Mouse (Mus musculus): ENCODE measurements around the gene Psmg4.

The Psmg4 gene

DNA sequence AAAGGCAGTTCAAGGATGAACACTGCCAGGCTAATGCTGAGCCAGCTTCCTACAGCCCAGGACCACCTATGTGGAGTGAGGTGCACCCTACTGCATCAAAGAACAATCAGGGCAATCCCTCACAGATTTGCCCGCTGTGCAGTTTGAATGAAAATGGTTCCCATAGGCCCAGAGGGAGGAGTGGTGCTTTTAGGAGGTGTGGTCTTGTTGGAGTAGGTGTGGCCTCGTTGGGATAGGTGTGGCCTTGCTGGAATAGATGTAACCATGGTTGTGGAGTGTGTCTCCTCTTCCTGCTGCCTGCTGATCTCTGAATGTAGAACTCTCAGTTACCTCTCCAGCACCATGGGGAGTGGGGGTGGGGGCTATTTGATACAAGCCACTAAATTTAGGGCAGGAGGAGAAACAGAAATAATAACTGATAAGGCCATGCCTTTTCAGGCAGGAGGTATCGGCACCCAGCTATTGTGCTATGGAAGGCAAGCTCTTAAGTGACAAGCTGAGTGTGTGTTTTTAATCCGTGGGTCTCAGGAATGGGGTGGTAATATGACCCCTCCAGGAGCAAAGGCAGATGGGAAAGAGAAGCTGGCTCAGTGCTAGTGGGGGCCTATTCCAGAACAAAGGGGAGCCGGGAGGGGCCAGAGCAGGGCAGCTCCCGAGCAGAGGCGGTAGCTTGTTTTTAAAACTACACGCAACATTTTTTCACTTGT is 6.5 kb upstream of the Psmg4 start:
- no peak for TF ChIP-seq GATA4 (IDR thresholded peaks at IDR 0.05; ENCODE audit: insufficient replicate concordance, low read length)

DNA sequence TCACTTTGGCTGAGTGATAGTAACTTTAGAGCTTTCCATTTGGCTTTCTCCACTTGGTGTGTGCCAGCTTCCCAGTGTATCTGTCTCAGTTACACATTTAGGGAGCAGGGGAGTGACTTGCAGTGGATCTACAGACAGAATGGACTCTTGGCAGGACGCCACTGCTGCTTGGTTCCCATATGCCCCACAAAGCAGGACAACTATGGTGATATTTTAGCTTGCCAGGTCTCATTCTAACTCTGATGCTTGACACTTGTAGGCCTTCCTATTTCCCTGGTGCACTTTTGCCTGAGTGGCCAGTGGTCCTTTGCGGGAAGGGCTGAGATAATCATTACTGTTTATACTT is 6.0 kb upstream of the Psmg4 start:
- TF ChIP-seq GATA4 (IDR thresholded peaks at IDR 0.05; ENCODE audit: insufficient replicate concordance, low read length), result no peak

DNA sequence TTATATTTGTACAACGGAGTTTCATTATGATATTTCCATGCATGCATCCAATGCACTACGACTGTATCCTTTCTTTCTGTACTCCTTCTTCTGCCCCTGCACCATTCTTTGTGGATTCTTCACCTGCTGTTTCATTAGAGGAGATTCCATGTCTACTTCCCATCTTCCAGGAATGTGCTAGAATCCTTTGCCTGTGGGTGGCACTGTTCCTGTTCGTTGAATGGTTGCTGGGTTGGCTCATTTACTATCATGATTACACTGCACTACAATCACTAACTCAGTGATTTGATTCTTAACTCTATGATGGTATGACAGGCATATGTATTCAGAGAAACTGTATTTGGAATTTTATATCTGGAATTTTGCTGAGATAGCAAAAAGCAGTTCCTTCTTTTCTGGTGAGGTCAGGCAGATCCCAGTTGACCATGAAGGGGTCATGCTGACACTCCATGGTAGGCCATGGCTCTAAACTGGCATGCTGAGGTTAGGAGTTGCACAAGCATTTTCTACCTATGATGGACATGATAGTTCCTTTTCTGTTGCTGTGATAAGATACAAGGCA is 5.1 kb upstream of the Psmg4 start:
- TF ChIP-seq GATA4 (IDR thresholded peaks at IDR 0.05; ENCODE audit: insufficient replicate concordance, low read length), result no peak

DNA sequence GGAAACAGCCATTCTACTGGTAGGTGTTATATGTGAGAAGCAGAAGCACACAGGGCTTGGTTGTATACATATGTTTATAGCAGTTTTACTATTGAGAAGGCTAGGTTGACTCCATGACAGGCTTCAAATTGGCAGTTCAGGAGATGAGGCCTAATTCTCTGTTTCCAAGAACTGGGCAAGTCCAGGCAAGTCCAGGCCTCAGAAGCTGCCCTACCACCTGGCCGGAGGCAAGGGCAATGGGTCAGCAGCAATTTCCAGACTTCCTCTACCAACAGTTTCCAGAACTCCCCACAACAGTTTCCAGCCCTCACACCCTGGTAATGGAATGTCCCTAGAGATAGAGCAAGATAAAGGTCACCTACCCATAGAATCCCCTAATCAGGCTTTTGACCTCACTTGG is 2.8 kb upstream of the Psmg4 start:
- TF ChIP-seq GATA4 (IDR thresholded peaks at IDR 0.05; ENCODE audit: insufficient replicate concordance, low read length), result no peak

DNA sequence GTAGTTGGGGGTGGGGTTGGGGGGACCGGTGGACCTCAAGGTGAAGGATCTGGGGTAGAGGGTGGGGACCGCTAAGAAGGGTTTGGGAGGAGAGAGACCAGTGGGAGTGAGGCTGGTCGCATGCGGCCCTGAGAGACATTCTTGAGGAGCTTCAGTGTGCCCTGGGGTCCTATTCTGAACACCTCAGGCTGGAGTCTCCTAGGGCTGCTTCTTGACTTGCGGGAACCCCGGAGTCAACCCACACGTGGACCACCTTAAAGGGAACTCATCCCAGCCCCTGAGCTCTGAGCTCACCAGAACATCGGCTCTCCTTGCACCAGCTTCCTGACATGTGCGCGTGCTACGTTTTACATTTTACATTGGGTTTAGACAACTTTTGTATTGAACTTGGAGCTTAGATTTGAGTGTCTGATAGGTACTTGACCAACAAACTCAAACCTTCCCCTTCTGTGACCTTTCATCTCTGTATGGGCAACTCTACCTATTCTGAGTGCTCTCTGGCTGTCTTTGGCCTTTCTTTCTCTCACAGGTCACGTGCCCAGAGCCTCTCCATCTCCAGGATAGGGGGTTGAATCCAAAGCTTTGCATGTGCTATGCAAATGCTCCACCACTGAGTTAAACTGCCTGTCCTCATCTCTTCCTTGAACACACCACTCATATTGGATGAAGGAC is 676 bp downstream of the Psmg4 start:
- TF ChIP-seq GATA4 (IDR thresholded peaks at IDR 0.05; ENCODE audit: insufficient replicate concordance, low read length), result no peak

DNA sequence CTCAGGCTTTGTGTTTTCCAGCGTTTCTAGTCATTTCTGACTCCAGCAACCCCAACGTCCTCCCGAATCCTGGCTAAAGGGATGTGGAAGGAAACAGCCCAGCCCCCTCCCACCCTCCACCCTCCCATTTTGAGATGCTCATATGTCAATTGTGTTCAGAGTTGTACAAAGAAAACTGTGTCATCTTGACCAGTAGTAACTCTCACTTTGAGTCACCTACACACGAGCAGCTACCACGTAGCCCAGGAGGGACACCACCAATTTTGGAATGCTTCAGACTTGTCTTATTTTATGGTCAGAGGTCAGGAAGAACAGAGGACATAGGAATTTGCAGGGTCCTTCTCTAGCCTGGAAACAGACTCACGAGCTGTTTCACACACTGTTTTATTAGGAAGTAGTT is 11.3 kb downstream of the Psmg4 start:
- TF ChIP-seq GATA4 (IDR thresholded peaks at IDR 0.05; ENCODE audit: insufficient replicate concordance, low read length), result no peak

DNA sequence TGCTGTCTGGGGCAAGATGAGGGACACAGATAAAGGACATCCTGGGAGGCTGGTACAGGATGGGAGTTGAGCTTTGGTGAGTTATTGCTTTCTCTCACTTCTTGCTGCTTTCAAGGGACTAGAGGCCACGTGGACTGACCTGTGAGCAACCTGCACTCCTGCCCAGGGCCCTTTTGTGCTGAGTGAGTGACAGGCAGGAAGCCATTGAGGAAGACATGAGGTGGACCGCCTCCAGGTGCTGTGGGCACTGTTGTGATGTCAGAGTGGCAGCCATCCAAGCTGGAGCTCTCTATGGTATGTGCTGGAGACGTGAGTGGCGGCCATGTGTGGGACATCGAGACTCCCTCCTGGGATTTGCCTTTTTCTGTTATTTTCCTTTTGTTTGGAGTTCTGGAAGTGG is 18.9 kb downstream of the Psmg4 start:
- TF ChIP-seq GATA4 (IDR thresholded peaks at IDR 0.05; ENCODE audit: insufficient replicate concordance, low read length), result no peak

DNA sequence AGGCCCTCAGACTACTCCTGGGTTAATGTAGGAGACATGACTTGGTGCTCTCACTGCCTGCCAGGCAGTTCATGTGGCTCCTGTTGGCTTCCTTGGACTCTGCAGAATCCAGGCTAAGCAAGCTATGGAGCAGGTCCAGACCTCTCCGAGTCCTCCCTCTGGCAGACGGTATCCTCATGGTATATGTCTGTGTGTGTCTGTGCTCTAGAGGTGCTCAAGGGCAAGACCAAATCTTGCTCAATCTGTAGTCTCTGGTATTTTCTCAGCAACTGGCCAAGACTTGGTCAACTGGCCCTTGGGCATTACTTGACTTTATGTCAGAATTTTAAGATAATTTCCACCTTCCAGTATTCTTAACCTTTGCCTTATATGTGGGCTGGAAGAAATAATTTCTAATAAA is 22.6 kb downstream of the Psmg4 start:
- no peak for TF ChIP-seq GATA4 (IDR thresholded peaks at IDR 0.05; ENCODE audit: insufficient replicate concordance, low read length)

DNA sequence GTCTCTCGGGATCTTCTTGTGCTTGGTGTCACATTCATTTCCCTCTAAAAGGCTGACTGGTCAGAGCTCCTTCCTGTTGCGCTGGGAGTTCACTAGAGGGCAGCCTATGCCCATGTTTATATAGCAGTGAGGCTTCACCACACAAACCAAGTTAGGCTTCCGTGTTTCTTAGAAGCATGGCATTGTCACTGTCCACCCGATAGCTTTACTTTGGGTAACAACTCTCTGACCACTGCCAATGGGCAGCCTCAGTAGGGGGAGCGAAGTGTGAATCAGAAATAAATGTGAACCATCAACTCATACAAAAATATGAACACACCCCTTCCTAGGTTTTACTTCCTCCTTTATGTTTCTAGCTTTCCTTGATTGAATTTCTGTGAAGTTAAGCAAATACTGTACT is 24.8 kb downstream of the Psmg4 start:
- TF ChIP-seq GATA4 (IDR thresholded peaks at IDR 0.05; ENCODE audit: insufficient replicate concordance, low read length), result no peak

DNA sequence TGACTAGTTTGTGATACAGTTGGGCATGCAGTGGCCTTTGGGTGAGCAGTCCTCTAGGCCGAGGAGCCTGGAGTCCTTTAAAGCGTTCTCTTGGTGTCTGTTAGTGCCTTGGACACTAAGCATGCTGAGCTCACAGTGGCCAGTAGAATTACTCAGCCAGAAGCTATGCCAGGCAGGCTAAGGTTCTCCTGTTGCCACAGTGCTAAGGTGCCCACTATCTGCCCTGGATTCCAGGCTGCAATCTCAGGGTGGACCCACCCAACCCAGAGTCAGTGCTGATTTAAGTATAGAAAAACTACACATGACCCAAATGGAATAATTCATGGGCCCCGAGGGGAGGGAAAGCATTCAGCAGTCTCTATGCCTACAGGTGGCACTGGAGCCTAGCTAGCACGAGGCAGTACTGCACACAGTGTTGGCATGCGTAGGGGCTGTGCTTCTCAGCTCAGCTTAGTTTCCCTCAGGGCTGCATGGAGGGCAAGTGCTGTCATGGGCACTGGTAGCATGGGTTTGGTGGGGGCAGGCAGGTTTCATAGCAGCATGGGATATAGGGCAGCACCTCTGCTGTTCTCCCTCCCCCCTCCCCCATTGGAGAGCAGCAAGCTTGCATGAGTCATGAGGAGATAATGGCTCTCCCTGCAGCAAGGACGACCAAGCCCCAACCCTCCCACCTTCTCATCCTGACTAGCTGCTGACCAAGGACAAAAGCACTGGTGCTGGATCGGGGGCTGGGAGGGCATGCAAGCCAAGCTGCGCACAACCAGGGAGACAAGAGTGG is 29.8 kb downstream of the Psmg4 start:
- no peak for TF ChIP-seq GATA4 (IDR thresholded peaks at IDR 0.05; ENCODE audit: insufficient replicate concordance, low read length)

DNA sequence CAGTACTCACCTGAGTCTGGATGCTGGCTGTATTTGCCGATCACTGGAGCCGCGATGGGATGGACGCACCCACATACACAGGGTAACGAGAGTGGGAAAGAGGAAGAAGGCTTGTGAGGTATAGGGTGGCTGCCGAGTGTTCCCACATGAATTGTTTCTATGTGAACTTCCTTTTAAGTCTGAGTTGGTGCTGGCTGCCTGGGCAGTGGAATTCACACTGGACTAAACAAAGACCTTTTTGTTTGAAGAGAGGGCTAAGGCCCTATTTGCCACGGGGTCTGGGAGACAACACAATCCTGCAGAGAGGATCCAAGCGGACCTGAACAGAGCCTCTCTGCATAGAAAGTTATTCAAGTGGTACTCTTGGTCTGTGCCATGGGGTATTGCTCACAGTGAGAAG is 30.6 kb downstream of the Psmg4 start:
- no peak for TF ChIP-seq GATA4 (IDR thresholded peaks at IDR 0.05; ENCODE audit: insufficient replicate concordance, low read length)

DNA sequence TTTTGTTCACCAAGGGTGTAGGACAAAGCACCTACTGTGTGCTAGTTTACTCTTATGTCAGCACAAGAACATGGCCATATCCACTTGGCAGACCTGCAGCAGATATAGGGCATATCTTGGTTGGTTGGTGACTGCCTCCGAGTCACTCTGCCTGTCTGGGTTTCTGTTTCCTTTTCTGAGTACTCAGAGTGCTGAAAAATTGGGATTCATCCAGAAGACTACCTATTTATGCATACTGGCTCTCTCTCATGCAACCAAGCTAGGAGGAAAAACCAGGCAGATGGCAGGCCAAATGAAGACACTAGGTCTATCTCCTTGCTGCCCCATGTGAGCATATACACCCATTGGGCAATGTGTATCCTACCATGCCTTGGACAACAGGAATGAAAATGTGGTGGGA is 32.9 kb downstream of the Psmg4 start:
- no peak for TF ChIP-seq GATA4 (IDR thresholded peaks at IDR 0.05; ENCODE audit: insufficient replicate concordance, low read length)

DNA sequence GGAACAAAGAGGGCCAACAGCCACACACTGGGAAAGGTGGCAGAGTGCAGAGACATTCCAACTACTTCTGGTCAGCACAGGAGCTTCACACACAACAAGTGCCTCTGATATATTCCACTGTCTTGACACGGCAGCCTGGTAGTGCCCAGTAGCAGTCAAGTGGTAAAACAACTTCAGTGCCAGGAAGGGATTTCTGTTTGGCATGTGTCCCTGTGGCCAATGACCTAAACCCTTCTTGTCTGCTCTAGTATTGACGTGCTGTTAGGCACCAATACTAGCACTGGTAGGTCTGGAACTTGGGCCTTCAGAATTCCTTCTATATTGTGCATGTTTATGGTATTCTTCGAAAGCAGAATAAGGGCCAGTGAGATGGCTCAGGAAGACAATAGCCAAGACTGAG is 42.5 kb downstream of the Psmg4 start:
- TF ChIP-seq GATA4 (IDR thresholded peaks at IDR 0.05; ENCODE audit: insufficient replicate concordance, low read length), result no peak

DNA sequence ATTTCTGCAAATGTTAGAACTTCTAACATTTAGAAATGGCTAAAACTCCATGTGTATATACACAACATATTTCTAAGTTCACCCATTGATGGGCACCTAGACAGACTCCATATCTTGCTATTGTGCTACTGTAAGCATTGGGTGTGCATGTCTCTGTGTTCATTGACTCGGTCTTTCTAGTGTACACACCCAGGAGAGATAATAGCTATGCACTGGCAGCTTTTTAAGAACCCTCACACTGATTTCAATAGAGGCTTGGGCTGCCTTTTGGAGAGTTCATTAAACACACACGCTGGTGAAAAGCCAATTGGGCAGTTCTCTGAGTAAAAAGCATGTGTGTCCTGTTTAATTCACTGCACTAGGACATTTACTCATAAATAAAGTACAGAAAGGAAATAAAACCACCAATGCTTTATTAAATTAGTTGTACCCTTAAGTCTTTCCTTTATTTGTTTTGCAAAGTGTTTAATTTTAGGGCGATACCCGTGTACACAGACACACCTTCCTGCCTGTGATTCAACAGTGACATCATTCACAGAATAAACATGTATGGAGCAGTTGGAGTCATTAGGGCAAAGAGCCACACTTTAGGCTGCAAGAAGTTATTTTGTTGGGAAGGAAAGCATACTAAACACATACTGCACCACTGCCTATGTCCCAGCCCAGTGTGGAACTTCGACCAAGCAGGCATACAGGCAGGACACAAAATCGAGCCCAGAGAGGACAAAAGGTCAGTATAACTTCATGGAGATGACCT is 45.1 kb downstream of the Psmg4 start:
- no peak for TF ChIP-seq GATA4 (IDR thresholded peaks at IDR 0.05; ENCODE audit: insufficient replicate concordance, low read length)

DNA sequence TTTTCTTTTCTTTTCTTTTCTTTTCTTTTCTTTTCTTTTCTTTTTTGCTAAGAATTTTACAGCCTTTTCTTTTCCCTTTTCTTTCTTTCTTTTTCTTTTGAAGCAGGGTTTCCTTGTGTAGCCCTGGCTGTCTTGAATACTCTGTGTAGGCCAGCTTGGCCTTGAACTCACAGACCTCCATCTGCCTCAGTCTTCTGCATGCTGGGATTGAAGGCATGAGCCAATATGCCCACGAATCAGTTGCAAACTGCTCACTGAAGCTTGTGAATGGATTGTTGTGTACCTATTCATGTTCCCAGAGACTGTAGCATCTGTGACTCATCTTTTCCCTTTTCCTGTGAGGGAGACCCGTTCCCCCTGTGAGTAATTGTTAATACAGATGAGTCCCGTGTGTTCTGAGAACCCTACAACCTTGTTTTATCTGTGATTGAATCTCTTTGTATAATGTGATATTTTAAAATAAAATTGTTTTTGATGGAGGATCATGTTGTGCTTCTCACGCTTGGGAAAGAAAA is 48.6 kb downstream of the Psmg4 start:
- TF ChIP-seq GATA4 (IDR thresholded peaks at IDR 0.05; ENCODE audit: insufficient replicate concordance, low read length), result no peak

Measured in liver, adult (tissue).